Mouse (Mus musculus): ENCODE results near the gene 4930449I24Rik. TPM values are rescaled to one million over a fixed set of nuclear protein-coding genes. Genes with fewer than 3 reads are reported as not detected.

4930449I24Rik gene
- polyA plus RNA-seq (2015; fragmentation: Nextera tagmentation; extraction: Ambion mirVana) = not detected in 2 replicates

GRCm38 (mm10) chr5:146502099-146502498 is at the start of gene 4930449I24Rik:
Gene 4930449I24Rik (plus strand): TSS chr5:146502399.

DNA sequence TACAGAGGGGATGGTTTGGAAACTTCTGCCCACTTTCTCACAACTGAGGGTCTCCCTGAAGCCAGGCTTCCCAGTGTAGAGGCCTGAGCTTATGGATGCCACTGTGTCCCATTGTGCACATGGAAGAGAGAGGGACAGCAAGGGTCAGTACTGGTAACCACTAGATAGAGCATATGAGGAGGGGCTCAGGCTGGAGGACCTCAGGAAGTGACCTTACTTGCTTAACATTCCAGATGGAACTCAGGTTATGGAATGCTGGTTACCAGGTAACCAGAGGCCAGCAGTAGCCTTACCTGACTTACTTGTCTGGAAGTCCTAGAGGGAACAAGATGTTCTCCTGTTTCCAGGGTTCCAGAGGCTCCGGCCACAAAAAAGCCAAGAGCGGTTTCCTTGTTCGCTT is 20.5 kb upstream of the 4930449I24Rik start, which contains the start of gene Gm6408:
Gene Gm6408 (plus strand): TSS at position 301 of the 400 bp plus-strand sequence.

DNA sequence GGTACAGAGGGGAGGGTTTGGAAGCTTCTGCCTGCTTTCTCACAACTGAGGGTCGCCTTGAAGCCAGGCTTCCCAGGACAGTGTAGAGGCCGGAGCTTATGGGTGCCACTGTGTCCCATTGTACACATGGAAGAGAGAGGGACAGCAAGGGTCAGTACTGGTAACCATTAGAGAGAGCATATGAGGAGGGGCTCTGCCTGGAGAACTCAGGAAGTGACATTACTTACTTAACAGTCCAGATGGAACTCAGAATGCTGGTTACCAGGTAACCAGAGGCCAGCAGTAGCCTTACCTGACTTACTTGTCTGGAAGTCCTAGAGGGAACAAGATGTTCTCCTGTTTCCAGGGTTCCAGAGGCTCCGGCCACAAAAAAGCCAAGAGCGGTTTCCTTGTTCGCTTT is 11.1 kb upstream of the 4930449I24Rik start, which contains the start of gene Gm6370:
Gene Gm6370 (plus strand): TSS at position 301 of the 400 bp plus-strand sequence.

DNA sequence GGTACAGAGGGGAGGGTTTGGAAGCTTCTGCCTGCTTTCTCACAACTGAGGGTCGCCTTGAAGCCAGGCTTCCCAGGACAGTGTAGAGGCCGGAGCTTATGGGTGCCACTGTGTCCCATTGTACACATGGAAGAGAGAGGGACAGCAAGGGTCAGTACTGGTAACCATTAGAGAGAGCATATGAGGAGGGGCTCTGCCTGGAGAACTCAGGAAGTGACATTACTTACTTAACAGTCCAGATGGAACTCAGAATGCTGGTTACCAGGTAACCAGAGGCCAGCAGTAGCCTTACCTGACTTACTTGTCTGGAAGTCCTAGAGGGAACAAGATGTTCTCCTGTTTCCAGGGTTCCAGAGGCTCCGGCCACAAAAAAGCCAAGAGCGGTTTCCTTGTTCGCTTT is 11.6 kb downstream of the 4930449I24Rik start, which contains the start of gene Gm3402:
Gene Gm3402 (plus strand): TSS at position 301 of the 400 bp plus-strand sequence.

GRCm38 (mm10) chr5:146525501-146525900 is 23.3 kb downstream of the 4930449I24Rik start, which contains the start of gene Gm3404:
Gene Gm3404 (plus strand): TSS chr5:146525801.

GRCm38 (mm10) chr5:146537347-146537746 is 35.1 kb downstream of the 4930449I24Rik start, which contains the start of gene Gm3409:
Gene Gm3409 (plus strand): TSS chr5:146537647.

Other genes with a start within 250 kb of the 4930449I24Rik start
- gene Wasf3, start 117.4 kb upstream of the 4930449I24Rik start, polyA plus RNA-seq (2015; fragmentation: Nextera tagmentation; extraction: Ambion mirVana) = 4.0 and 4.9 TPM in 2 replicates
- gene Gm6408, start 20.4 kb upstream of the 4930449I24Rik start, polyA plus RNA-seq (2015; fragmentation: Nextera tagmentation; extraction: Ambion mirVana) = not detected in 2 replicates
- not detected in 2 replicates for gene Gm6370, start 11.0 kb upstream of the 4930449I24Rik start, polyA plus RNA-seq (2015; fragmentation: Nextera tagmentation; extraction: Ambion mirVana)
- gene Gm3402, start 11.7 kb downstream of the 4930449I24Rik start, polyA plus RNA-seq (2015; fragmentation: Nextera tagmentation; extraction: Ambion mirVana) = not detected in 2 replicates
- not detected in 2 replicates for gene Gm3404, start 23.4 kb downstream of the 4930449I24Rik start, polyA plus RNA-seq (2015; fragmentation: Nextera tagmentation; extraction: Ambion mirVana)
- gene Gm3409, start 35.2 kb downstream of the 4930449I24Rik start, polyA plus RNA-seq (2015; fragmentation: Nextera tagmentation; extraction: Ambion mirVana) = not detected in 2 replicates
- gene Gm3415, start 53.7 kb downstream of the 4930449I24Rik start, polyA plus RNA-seq (2015; fragmentation: Nextera tagmentation; extraction: Ambion mirVana) = not detected in 2 replicates
- gene Gpr12, start 82.8 kb downstream of the 4930449I24Rik start, polyA plus RNA-seq (2015; fragmentation: Nextera tagmentation; extraction: Ambion mirVana) = 0.11 TPM in 1 of 2 replicates, not detected in the other